Mouse (Mus musculus) thymus, postnatal 10 days (tissue): Measurements from ENCODE around the gene Apol6.
"Not testable (repeated sequence)": the region's sequence is repeated elsewhere in the genome, so short reads cannot be mapped to it uniquely, and the experiment has no call there.

Source experiments
- DNase-seq, 2 experiments: peaks; one replicate each; pipeline ENCODE4 v3.0.0; 2021; ENCODE audit warnings: low spot score in 2 of 2

The Apol6 gene

DNA sequence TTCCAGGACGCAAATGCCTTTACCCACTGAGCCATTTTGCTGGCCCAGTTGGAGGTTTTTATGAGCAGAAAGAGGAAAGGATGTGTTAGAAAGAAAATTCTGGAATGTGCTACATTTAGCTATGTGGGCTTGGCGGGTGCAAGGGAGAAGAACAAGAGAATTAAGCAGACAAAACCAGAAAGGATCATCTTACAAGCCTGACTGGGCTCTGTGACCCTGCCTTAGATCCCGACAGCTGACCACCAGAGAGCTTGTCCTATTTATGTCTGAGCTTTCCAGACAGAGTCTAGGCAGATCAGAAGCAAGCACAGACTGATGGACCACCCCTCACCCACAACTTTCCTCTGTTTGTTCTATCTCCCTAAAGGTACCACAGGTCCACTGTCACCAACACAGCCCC is 13.3 kb upstream of the Apol6 start:
- DNase-seq: no peak

- DNase-seq: no peak
Measured at GRCm38 (mm10) chr15:77034526-77034925, 10.0 kb upstream of the Apol6 start.

- no peak for DNase-seq
Measured at GRCm38 (mm10) chr15:77035643-77036042, 8.9 kb upstream of the Apol6 start.

- no peak for DNase-seq
Measured at GRCm38 (mm10) chr15:77036320-77036988, 8.1 kb upstream of the Apol6 start.

DNA sequence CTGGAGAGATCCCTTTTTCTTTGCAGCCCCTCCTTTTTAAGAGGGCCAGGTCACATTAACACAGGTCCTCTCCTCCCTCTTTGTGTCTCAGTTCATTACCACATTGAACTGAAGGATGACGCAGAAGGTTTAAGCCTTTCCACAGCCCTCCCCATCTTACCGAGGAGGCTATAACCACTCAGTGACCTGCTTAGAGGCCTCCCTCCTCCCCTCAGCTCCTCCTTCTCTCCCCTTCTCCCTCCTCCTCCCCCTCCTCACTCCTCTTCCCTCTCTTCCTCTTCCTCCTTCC is 7.6 kb upstream of the Apol6 start:
- no peak for DNase-seq

- DNase-seq: no peak
Measured at GRCm38 (mm10) chr15:77037278-77038161, 7.0 kb upstream of the Apol6 start.

DNA sequence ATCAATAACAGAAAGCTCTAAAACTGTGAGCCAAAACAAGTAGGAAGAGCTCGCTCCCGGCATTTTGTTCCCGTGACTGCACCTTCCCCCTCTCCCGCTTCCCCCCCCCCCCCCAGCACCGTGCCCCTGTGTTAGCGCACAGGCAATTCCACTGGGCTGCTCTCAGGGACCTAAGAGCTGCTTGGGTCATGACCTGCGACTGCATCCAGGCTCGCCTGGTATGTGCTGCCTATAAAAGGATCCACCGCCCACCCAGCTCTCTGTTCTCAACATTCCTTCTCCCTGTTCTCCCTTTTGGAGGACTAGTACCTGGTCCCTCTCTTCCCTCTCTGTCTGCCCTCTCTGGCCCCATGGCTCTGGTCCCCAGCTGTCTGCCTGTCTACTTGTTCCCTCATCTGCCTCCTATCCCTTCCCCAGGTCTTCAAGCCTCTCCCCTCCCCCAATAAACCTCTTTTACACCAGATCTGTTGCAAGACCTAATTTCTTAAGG is 5.3 kb upstream of the Apol6 start:
- DNase-seq: no peak

- DNase-seq: no peak
Measured at GRCm38 (mm10) chr15:77040784-77041183, 3.7 kb upstream of the Apol6 start.

GRCm38 (mm10) chr15:77045609-77046008 is 1.1 kb downstream of the Apol6 start:
- no peak for DNase-seq

DNA sequence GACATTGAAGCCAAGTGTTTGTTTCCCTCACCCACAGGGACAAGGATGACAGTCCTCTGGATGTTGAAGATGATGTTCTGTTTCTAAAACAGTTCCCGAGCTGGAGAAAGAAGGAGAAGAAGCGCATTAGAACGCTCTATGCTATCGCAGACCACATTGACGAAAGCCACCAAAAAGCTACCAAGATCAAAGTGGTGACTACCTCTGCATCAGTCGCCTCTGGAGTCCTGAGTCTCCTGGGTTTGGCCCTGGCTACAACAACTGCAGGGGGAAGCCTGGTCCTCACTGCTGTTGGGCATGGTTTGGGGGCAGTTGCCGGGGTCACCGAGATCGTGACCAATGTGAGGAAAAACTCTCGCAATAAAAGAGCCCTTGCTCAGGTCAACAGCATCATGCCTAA is 6.0 kb downstream of the Apol6 start, which contains the start of gene Mb:
Gene Mb (minus strand): TSS at position 101 of the 400 bp plus-strand sequence.
- DNase-seq: no peak

- no peak for DNase-seq
Measured at GRCm38 (mm10) chr15:77052176-77052575, 7.6 kb downstream of the Apol6 start.

GRCm38 (mm10) chr15:77053021-77053420 is 8.5 kb downstream of the Apol6 start:
- DNase-seq: no peak

GRCm38 (mm10) chr15:77054611-77055175 is 10.2 kb downstream of the Apol6 start:
- no peak for DNase-seq

GRCm38 (mm10) chr15:77056001-77056790 is 11.7 kb downstream of the Apol6 start:
- DNase-seq: no peak

DNA sequence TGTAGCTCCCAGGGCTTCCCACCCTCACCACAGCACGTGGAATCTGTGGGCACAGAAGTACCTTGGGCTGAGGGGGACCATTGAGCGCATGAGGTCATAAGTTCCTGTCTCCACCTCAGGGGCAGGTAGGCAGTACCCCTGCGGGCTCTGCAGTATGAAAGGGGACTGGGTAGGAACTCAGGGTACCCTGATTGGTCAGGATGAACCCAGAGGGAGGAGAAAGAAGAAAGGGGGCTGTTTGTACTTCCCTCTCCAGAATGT is 12.2 kb downstream of the Apol6 start:
- DNase-seq: no peak

GRCm38 (mm10) chr15:77058566-77058965 is 14.0 kb downstream of the Apol6 start:
- no peak for DNase-seq

DNA sequence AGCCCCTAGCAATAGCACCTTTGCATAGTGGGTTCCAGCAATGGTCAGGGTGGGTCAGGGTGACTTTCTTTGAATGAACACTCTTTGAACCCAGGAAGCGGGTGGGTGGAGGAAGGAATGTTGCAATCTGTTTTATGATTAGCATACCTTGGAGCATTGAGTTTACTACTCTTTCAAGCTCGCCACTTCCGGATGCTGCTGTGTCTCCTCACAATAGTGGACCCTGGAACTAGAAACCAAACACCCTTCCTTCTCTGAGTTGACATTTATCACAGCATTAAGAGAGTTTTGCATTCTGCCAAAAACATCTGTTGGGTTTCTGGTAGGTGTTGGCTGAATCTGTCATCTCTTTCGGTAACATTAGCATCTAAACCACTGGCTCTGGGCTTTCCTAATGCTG is 14.9 kb downstream of the Apol6 start:
- not testable (repeated sequence) for DNase-seq

DNA sequence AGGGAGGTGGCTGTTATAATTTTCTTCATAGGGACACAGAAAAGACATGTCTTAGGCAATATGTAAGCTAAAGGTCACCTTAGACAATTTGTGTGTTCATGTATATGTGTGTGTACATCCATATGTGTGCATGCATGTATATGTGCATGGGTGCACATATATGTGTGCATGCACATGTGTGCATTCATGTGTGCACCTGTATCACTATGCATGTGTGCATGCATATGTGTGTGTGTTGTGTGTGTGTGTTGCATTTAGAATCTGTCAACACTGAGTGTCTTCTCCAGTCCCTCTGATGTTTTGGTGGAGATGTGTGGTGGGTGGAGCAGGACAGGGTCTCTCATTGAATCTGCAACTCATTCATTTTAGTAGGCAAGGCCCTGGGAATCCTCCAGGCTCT is 18.2 kb downstream of the Apol6 start:
- no peak for DNase-seq

- DNase-seq: no peak
Measured at GRCm38 (mm10) chr15:77065259-77065852, 20.8 kb downstream of the Apol6 start.

GRCm38 (mm10) chr15:77066233-77066632 is 21.7 kb downstream of the Apol6 start:
- DNase-seq: no peak

DNA sequence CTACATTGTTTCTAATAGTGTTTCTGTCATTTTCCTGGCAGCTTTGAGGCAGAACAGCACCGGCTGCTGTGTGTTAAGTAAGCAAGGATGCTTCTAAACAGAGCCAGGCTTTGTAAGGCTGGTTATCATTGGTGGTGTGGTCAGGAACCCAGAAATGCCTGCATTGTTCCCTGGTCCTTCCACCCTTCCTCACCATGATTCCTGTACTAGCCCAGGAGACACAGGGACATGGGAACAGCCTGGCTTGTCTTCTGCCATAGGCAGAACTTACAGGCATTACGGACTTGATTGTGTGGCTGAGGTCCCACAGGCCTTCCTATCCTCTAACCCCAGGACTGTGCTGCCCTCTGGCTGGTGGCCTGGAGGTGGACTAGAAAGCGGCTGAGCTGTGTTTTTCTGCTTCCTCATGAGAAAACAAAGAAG is 23.9 kb downstream of the Apol6 start:
- DNase-seq: no peak

DNA sequence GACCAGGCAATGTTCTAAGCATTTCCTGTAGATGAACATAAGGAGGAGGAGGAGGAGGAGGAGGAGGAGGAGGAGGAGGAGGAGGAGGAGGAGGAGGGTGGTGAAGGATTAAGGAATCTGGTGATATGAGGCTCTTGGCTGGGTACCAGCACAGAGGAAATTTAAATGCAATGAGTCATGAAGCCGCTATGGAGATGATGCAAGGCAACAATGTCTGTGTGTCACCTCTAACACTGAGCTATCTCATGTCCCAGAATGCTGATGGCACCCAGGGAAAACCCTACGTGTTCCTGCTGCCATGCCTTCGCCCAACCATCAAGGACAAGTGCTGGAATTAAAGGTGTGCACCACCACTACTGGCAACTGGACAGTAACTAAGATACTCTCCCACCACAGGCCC is 24.5 kb downstream of the Apol6 start:
- DNase-seq: no peak
